8 mouse cellular contexts compared by ENCODE assay signal in genomic region chr13:62653369-62653743, GRCm38 (mm10). TPM values are rescaled to one million over a fixed set of nuclear protein-coding genes. Genes with fewer than 3 reads are reported as not detected.
A peak's percentile ranks its signal among the peaks of the same experiment; 100 is the strongest.
DNase-seq lines count a peak whose midpoint lies in the region; ATAC-seq and TF ChIP-seq lines count a peak whose summit lies in the region.

No protein-coding gene starts in this region.

- H3K27ac ChIP-seq in lung, embryonic 15.5 days = no peak overlapping the region
- H3K27ac ChIP-seq in forebrain, embryonic 11.5 days (ENCODE audit: low read depth, low read length) = no peak overlapping the region
- H3K27ac ChIP-seq in limb, embryonic 13.5 days = no peak overlapping the region
- H3K27ac ChIP-seq in olfactory bulb, adult 2 months (ENCODE audit: insufficient read depth, low read depth, low read length) = no peak overlapping the region

- no peak for TF ChIP-seq POLR2A in olfactory bulb, adult 2 months (IDR thresholded peaks at IDR 0.05; ENCODE audit: insufficient read depth, low read depth, low read length)

- H3K4me2 ChIP-seq in lung, embryonic 15.5 days = peak overlapping the region; percentile 55
- H3K4me2 ChIP-seq in forebrain, embryonic 11.5 days (ENCODE audit: low read depth, low read length, severe bottlenecking) = peak overlapping the region; percentile 50
- H3K4me2 ChIP-seq in limb, embryonic 13.5 days (replicated peaks) = peak overlapping the region; percentile 61

- WGBS in lung, embryonic 15.5 days = 22% methylated on average over 8 of the region's 8 CpGs
- WGBS in forebrain, embryonic 11.5 days = 23% methylated on average over 8 of the region's 8 CpGs
- 27% methylated on average over 8 of the region's 8 CpGs for WGBS in limb, embryonic 13.5 days
- WGBS in olfactory bulb, adult 2 months = 18% methylated on average over 8 of the region's 8 CpGs

- no peaks in the 10 kb centered on the region for H3K27me3 ChIP-seq in lung, embryonic 15.5 days
- no peaks in the 10 kb centered on the region for H3K27me3 ChIP-seq in forebrain, embryonic 11.5 days (ENCODE audit: control insufficient read depth, insufficient read depth, low read length)
- no peaks in the 10 kb centered on the region for H3K27me3 ChIP-seq in limb, embryonic 13.5 days

- no peaks in the 10 kb centered on the region; the same call in 1 of the 2 replicates for H3K9me3 ChIP-seq in lung, embryonic 15.5 days
- H3K9me3 ChIP-seq in forebrain, embryonic 11.5 days (ENCODE audit: control insufficient read depth, low read length) = no peaks in the 10 kb centered on the region; the same call in 1 of the 2 replicates
- H3K9me3 ChIP-seq in limb, embryonic 13.5 days = peaks cover 3% of the 10 kb centered on the region

- DNase-seq in lung, postnatal 14 days = no peak
- DNase-seq in forebrain, embryonic 11.5 days (ENCODE audit: low spot score) = no peak
- DNase-seq in right cerebral cortex, postnatal 36 days (ENCODE audit: low spot score in 2 of 2) = no peak
- no peak for DNase-seq in adrenal gland, postnatal 10 days
- no peak for DNase-seq in thymus, adult 18-20 months

- ATAC-seq in lung, embryonic 15.5 days (ENCODE audit: borderline replicate concordance, extremely low read depth, low FRiP score, low TSS enrichment) = peak; percentile 76; the same call in 1 of the 2 replicates
- peak; percentile 91 for ATAC-seq in forebrain, embryonic 11.5 days (replicated peaks; ENCODE audit: low FRiP score)
- ATAC-seq in limb, embryonic 13.5 days (ENCODE audit: low FRiP score, low read depth) = peak; percentile 77

- H3K4me3 ChIP-seq in lung, embryonic 15.5 days = peak overlapping the region; percentile 52
- H3K4me3 ChIP-seq in forebrain, embryonic 11.5 days (ENCODE audit: low read depth, low read length) = peak overlapping the region; percentile 38
- H3K4me3 ChIP-seq in limb, embryonic 13.5 days = peak overlapping the region; percentile 55
- peak overlapping the region; percentile 75 for H3K4me3 ChIP-seq in olfactory bulb, adult 2 months (ENCODE audit: insufficient read depth, low read depth, low read length)

- no peaks in the 10 kb centered on the region for H3K36me3 ChIP-seq in lung, embryonic 15.5 days
- H3K36me3 ChIP-seq in forebrain, embryonic 11.5 days (ENCODE audit: control insufficient read depth, insufficient read depth, low read length) = no peaks in the 10 kb centered on the region
- peaks cover 14% of the 10 kb centered on the region for H3K36me3 ChIP-seq in limb, embryonic 13.5 days

- no peak overlapping the region for H3K9ac ChIP-seq in lung, embryonic 15.5 days
- peak overlapping the region; percentile 46; the same call in 1 of the 2 replicates for H3K9ac ChIP-seq in forebrain, embryonic 11.5 days (ENCODE audit: low read length)
- peak overlapping the region; percentile 69; the same call in 1 of the 2 replicates for H3K9ac ChIP-seq in limb, embryonic 13.5 days

- no peaks in the 10 kb centered on the region for H3K4me1 ChIP-seq in lung, embryonic 15.5 days
- H3K4me1 ChIP-seq in forebrain, embryonic 11.5 days (replicated peaks; ENCODE audit: control insufficient read depth, insufficient read depth, low read length) = no peaks in the 10 kb centered on the region
- H3K4me1 ChIP-seq in limb, embryonic 13.5 days = no peaks in the 10 kb centered on the region
- H3K4me1 ChIP-seq in olfactory bulb, adult 2 months (ENCODE audit: control insufficient read depth, insufficient read depth, low read length) = no peaks in the 10 kb centered on the region

- no peak for TF ChIP-seq CTCF in olfactory bulb, adult 2 months (IDR thresholded peaks at IDR 0.05; ENCODE audit: insufficient read depth, low read depth, low read length)

RNA-seq across cellular contexts. Expression of gene 6720489N17Rik, which starts 29.4 kb away (rescaled TPM):
- 15.4 and 17.4 TPM in 2 replicates for polyA plus RNA-seq in lung, embryonic 15.5 days (2015; fragmentation: Nextera tagmentation; extraction: Ambion mirVana)
- 15.7 and 18.2 TPM in 2 replicates for polyA plus RNA-seq in forebrain, embryonic 11.5 days (2014; fragmentation: Nextera tagmentation; extraction: Ambion mirVana)
- 16.3 and 16.5 TPM in 2 replicates for polyA plus RNA-seq in limb, embryonic 13.5 days (2015; fragmentation: Nextera tagmentation; extraction: Ambion mirVana)
- polyA plus RNA-seq in olfactory bulb, adult 2 months (2012; ENCODE audit: insufficient read depth, insufficient read length, low replicate concordance, missing spikeins) = not detected in 2 replicates
- total RNA-seq in adrenal gland, postnatal 10 days (2021) = 1 to 10 TPM; 1.8 to 2.8 TPM

Comparison
In these comparisons a context has a peak if more than half of its experiments do, and no peak if none do; other contexts are left out.
1. RNA of gene 6720489N17Rik, which starts 29.4 kb away (polyA plus RNA-seq): 15.7 to 18.2 TPM in forebrain, embryonic 11.5 days, 16.3 to 16.5 TPM in limb, embryonic 13.5 days and 15.4 to 17.4 TPM in lung, embryonic 15.5 days; not detected in olfactory bulb, adult 2 months; every median in the first group is over 10 times any median in the second.
2. Peak in every context shown above with its lines, with median percentiles within 50 percentile points of each other: ATAC-seq, H3K4me2 ChIP-seq and H3K4me3 ChIP-seq.